Mouse (Mus musculus): ENCODE measurements at regions not wholly inside any gene's neighbourhood (a gene's known extent, or its start where the extent isn't known, plus 50 kb on each side); places are given as distances from the start of the nearest gene placed in this dataset.

- peak; percentile 76 for ATAC-seq (ENCODE audit: poor library complexity, severe bottlenecking)
Measured at GRCm38 (mm10) chr6:71012436-71012822, 56.1 kb downstream of the Foxi3 start.

- peak; percentile 82 for ATAC-seq (ENCODE audit: poor library complexity, severe bottlenecking)
Measured at GRCm38 (mm10) chr6:71012823-71013461, 56.6 kb downstream of the Foxi3 start.

- ATAC-seq (ENCODE audit: poor library complexity, severe bottlenecking), result no peak
Measured at GRCm38 (mm10) chr6:71016388-71016787, 60.1 kb downstream of the Foxi3 start.

GRCm38 (mm10) chr6:71021353-71021752, 65.0 kb downstream of the Foxi3 start:
- ATAC-seq (ENCODE audit: poor library complexity, severe bottlenecking), result no peak

DNA sequence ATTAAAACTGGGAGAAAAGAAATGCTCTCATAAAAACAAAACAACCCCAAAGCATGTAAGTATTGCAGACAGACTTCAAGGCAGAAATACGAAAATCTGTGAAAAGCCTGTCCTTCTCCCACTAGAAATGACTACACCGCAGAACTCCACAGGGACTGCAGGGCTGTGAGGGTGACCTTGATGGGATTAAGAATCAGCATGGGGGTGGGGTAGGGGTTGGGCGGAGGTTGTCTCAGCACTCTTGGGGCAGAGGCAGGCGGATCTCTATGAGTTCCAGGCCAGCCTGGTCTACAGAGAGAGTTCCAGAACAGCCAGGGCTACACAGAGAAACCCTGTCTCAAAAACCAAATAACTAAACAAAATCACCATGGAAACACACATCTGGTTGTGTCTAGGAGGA, 69.1 kb downstream of the Foxi3 start:
- no peak for ATAC-seq (ENCODE audit: poor library complexity, severe bottlenecking)

- ATAC-seq (ENCODE audit: poor library complexity, severe bottlenecking), result no peak
Measured at GRCm38 (mm10) chr6:71029663-71030062, 73.3 kb downstream of the Foxi3 start.

DNA sequence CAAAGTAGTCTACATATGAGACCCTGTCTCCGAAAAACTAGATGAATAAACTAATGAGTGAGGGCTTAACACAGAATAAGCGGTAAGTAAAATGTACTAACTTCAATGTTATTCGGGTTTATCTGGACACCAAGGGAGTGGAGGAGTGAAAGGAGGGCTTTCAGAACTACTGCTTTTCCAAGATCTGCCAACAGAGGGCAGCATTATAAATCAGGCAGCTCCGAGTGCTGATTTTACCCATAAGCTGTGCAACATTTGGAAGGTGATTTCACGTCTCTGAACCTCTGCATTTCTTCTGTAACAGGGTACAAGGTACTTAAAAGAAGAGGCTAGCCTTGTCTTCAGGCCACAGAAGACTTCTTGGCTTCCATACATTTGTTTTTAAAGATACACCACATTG, 74.2 kb downstream of the Foxi3 start:
- ATAC-seq (ENCODE audit: poor library complexity, severe bottlenecking), result no peak

DNA sequence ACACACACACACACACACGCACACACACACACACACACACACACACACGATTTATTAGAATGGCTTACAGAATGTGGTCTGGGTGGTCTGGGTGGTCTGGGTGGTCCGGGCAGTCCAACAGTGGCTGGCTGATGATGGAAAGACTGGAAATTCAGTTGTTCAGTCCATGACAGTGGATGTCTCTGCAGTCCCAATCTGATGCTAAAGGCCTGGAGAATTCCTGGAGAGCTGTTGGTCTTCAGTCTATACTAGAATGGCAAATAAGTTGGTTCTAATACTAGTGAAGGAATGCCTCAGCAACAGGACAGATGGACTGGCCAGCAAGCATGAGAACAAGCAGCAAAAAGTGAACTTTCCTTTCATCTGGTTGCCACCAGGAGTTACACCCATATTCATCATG, 87.9 kb downstream of the Foxi3 start:
- no peak for ATAC-seq (ENCODE audit: poor library complexity, severe bottlenecking)

- ATAC-seq (ENCODE audit: poor library complexity, severe bottlenecking), result no peak
Measured at GRCm38 (mm10) chr6:71045261-71045660, 88.9 kb downstream of the Foxi3 start.

GRCm38 (mm10) chr6:71048199-71049094, 92.1 kb downstream of the Foxi3 start:
- peak; percentile 49 for ATAC-seq (ENCODE audit: poor library complexity, severe bottlenecking)

DNA sequence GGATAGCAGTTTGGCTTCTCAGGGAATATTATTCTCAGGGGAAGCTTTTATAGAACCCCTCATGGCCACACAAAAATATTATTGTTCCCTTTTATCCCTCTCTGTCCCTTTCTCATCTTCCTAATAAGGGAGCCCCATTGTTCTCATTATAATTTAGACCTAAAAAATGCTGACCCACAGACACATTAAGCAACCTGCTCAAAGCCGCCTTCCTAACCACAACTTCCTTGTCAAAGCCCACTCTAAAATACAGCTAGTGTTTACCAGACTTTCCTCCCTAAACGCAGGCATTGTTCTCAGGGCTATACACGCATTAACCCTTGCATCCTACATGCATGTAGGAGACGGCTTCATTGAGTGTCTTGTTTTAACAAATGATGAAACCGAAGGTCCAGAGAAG, 93.9 kb downstream of the Foxi3 start:
- peak; percentile 55 for ATAC-seq (ENCODE audit: poor library complexity, severe bottlenecking)

DNA sequence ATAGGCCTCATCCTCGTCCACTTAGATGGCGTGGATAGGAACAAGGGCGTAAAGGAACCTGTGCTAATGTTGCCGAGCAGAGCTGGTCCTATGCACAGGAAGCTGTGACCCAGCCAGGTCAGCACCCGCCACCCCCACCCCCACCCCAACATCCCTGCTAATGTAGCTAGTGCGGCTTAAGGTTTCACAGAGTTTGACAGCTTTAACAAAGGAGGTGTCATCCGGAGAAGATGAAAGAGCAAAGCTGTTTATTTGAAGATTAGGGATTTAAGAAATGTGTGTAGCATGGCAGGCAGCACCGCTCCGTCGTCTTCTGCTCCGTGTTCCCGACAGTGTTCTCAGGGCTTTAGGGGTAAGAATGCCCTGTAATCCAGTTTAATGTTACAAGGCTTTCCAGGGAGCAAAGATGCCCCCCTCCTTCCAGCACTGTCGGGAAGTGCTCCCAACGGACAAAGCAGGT, 93.5 kb downstream of the Thnsl2 start:
- no peak for ATAC-seq (ENCODE audit: poor library complexity, severe bottlenecking)

- no peak for ATAC-seq (ENCODE audit: poor library complexity, severe bottlenecking)
Measured at GRCm38 (mm10) chr6:71057209-71057858, 86.9 kb downstream of the Thnsl2 start.

GRCm38 (mm10) chr6:71060116-71060515, 84.1 kb downstream of the Thnsl2 start:
- ATAC-seq (ENCODE audit: poor library complexity, severe bottlenecking), result no peak

DNA sequence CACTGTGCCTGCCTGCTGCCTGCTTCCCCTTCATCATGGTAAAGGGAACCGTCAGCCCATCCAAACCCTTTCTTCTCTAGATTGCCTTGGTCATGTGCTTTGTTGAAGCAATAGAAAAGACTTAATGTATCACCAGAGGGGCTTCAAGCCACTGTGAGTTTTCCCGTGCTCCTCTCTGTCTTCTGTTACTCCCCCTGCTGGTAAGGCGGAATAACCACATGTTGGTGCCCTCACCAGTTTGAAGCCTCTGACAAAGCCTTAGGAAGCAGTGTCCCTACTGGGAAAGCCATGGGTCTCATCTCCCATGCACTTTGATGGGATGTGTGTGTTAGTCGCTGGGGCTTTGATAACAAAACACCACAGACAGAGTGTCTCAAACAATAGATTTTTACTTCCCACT, 81.3 kb downstream of the Thnsl2 start:
- no peak for ATAC-seq (ENCODE audit: poor library complexity, severe bottlenecking)

- ATAC-seq (ENCODE audit: poor library complexity, severe bottlenecking), result no peak
Measured at GRCm38 (mm10) chr6:71065428-71065827, 78.8 kb downstream of the Thnsl2 start.

GRCm38 (mm10) chr6:71069229-71069628, 75.0 kb downstream of the Thnsl2 start:
- no peak for ATAC-seq (ENCODE audit: poor library complexity, severe bottlenecking)

- no peak for ATAC-seq (ENCODE audit: poor library complexity, severe bottlenecking)
Measured at GRCm38 (mm10) chr6:71074789-71075191, 69.4 kb downstream of the Thnsl2 start.

Measured in megakaryocyte, adult 5-6 weeks (primary cell).